Mouse (Mus musculus) spleen, adult 2 months (tissue): Measurements from ENCODE around the gene Stard3. TPM values are rescaled to one million over a fixed set of nuclear protein-coding genes. Genes with fewer than 3 reads are reported as not detected.

Experiments
- DNase-seq, 2 experiments: peaks; one replicate each; pipeline versions ENCODE4 v3.0.0 to v3.0.0-alpha.2; 2012 to 2021; ENCODE audit warnings: low spot score in 2 of 2, low read depth in 1 of 2
- H3K27ac ChIP-seq: fragments of 200-500 bp; 2 replicates; pipeline ENCODE4 v1.5.1; 2012; ENCODE audit warnings: low read length, inconsistent platforms; ENCODE audit not compliant: insufficient read depth
- H3K27me3 ChIP-seq: fragments of 200-500 bp; 2 replicates; pipeline ENCODE4 v1.6.1; 2012; ENCODE audit warnings: mild to moderate bottlenecking, moderate library complexity, low read length, inconsistent platforms; ENCODE audit not compliant: control insufficient read depth, insufficient read depth
- H3K36me3 ChIP-seq: fragments of 200-500 bp; 2 replicates; pipeline ENCODE4 v1.6.1; 2012; ENCODE audit warnings: mild to moderate bottlenecking, low read length, inconsistent platforms; ENCODE audit not compliant: control insufficient read depth, insufficient read depth
- H3K4me1 ChIP-seq: fragments of 200-500 bp; 2 replicates; pipeline ENCODE4 v1.6.1; 2011; ENCODE audit warnings: inconsistent platforms; ENCODE audit not compliant: control insufficient read depth, insufficient read depth, insufficient read length
- H3K4me3 ChIP-seq: fragments of 200-500 bp; 2 replicates; pipeline ENCODE4 v1.5.1; 2011; ENCODE audit warnings: mild to moderate bottlenecking, inconsistent platforms; ENCODE audit not compliant: insufficient read depth, insufficient read length; ENCODE audit errors: extremely low read depth
- CTCF ChIP-seq: fragments of 200-500 bp; IDR thresholded peaks from 2 replicates; pipeline ENCODE4 v1.5.1; 2011; ENCODE audit warnings: mild to moderate bottlenecking, inconsistent platforms; ENCODE audit not compliant: insufficient read depth, insufficient read length, insufficient replicate concordance; ENCODE audit errors: extremely low read depth
- POLR2A ChIP-seq: fragments of 200-500 bp; IDR thresholded peaks from 2 replicates; pipeline ENCODE4 v1.6.1; 2011; ENCODE audit warnings: low read depth, low read length, inconsistent platforms
- WGBS: fragments of 180-500 bp; shearing (Covaris S2); methylation state at CpG from one replicate; pipeline ENCODE4 v1.1.7; 2018; 5-methylcytosine and 5-hydroxymethylcytosine counted together
- polyA plus RNA-seq: library from polyadenylated mRNA; depleted of rRNA; stranded (reverse); fragments of >200 nt; gene quantifications from 2 replicates; pipeline ENCODE4 v1.2.3, GENCODE M21; 2012

Stard3 gene
- polyA plus RNA-seq, 1 experiment: 70.7 TPM

DNA sequence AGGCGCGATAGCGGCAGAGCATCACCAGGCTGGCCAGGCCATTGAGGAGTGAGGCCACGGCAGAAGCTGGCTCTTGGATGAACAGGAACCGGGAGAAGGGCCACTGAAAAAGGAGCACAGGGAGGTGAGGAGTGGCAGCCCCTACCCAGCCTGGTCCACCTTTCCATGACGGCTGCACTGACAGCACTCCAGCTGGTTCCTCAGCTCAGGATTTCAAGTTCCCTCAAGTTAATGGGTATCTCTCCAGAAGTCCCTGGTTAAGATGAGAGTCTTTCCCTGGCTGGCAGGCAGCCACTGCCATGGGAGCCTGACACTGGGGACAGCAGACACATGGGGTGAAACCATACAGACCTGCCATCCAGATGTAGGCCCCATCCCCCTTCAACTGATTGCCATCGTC is 39.8 kb downstream of the Stard3 start:
- H3K36me3 ChIP-seq: no peaks in the 10 kb centered on the region
- no peaks in the 10 kb centered on the region for H3K27me3 ChIP-seq
- 97% methylated on average over 7 of the region's 7 CpGs for WGBS
- peaks cover 3% of the 10 kb centered on the region; the same call in 1 of the 2 replicates for H3K4me1 ChIP-seq
- DNase-seq: no peak
- no peak for TF ChIP-seq CTCF
- TF ChIP-seq POLR2A: no peak
- no peak overlapping the region for H3K4me3 ChIP-seq
- H3K27ac ChIP-seq: no peak overlapping the region

DNA sequence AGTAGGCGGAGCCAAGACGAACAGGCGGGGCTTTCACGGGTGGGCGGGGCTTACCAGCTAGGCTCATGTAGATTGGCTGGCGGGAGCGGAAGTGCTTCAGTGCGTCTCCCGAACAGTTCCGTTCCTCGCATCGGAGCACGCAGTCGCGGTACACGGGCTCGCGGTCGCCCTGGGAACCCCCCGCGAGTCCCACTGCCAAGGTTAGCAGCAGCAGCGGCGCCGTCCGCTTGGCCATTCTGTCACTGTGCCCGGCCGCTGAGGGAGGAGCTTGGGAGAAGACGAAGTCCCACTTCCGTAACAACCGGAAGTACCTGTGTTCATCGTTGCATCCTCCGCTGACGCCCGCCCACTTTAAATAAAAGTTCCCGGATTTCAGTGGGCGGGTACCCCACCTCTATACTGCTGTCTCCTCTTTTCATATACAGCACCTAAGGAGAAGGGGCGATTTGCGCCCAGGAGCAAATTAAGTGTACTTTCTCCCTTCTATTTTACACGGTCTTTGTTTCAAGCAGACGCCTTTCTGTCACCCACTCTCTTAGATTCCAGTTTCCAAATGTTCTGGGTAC is 42.1 kb downstream of the Stard3 start, which contains the start of gene Pgap3:
Gene Pgap3 (minus strand): TSS at position 330 of the 566 bp plus-strand sequence.
- peak; percentile 83 to 84 for DNase-seq
- Histone ChIP-seq H3K27me3 (no peaks in the 10 kb centered on the region), H3K4me1 (peaks cover 3% of the 10 kb centered on the region; the same call in 1 of the 2 replicates), H3K27ac (peak within 1 kb of the TSS; percentile 91), H3K36me3 (no peaks in the 10 kb centered on the region), H3K4me3 (peak within 1 kb of the TSS; percentile 74)
- WGBS: under 1% methylated on average over 40 of the region's 40 CpGs
- TF ChIP-seq POLR2A (peak; percentile 39; the same call in 1 of the 2 replicates), CTCF (no peak)

DNA sequence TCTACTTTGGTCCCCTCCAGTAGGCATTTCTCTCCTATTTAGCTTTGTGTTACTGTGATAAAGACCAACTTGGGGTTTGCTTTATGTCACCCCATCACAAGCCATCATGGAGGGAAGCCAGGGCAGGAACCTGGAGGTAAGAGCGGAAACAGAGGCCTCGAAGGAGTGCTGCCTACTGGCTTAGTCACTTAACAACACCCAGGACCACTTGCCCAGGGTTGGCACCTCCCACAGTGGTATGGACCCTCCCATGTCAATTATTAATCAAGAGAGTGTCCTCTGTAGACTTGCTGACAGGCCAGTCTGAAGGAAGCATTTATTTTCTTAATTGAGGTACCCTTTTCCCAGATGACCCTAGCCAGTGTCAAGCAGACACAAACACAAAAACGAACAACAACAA is 42.6 kb downstream of the Stard3 start:
- TF ChIP-seq CTCF: no peak
- TF ChIP-seq POLR2A: no peak
- no peaks in the 10 kb centered on the region for H3K36me3 ChIP-seq
- peaks cover 3% of the 10 kb centered on the region; the same call in 1 of the 2 replicates for H3K4me1 ChIP-seq
- 62% methylated on average over 3 of the region's 3 CpGs for WGBS
- 0 out of 2 replicates have a peak overlapping the region, but pooled peaks have one; percentile 10 for H3K4me3 ChIP-seq
- no peaks in the 10 kb centered on the region for H3K27me3 ChIP-seq
- peak overlapping the region; percentile 91 for H3K27ac ChIP-seq
- no peak for DNase-seq

DNA sequence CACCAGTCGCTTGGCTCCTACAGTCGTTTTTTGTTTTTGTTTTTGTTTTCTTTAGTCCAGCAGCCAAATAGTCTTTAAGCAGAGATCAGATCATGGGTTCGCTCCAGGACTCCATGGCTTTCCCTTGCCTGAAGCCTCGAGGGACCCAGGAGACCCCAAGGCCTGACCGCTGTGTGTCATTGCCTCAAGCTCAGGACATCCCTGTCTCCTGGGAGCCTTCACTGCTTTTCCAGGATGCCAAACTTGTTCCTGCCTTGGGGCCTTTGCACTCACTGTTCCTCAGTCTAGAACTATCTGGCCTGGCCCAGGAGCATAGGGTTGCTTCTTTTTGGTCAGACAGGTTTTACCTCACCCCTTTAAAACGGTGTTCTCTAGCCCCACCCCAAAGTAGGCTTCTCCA is 48.5 kb downstream of the Stard3 start:
- no peak for DNase-seq
- Histone ChIP-seq H3K27me3 (peaks cover 2% of the 10 kb centered on the region; the same call in 1 of the 2 replicates), H3K4me3 (no peak overlapping the region), H3K4me1 (no peaks in the 10 kb centered on the region), H3K27ac (no peak overlapping the region), H3K36me3 (no peaks in the 10 kb centered on the region)
- TF ChIP-seq CTCF (no peak), POLR2A (no peak)
- 84% methylated on average over 6 of the region's 6 CpGs for WGBS

DNA sequence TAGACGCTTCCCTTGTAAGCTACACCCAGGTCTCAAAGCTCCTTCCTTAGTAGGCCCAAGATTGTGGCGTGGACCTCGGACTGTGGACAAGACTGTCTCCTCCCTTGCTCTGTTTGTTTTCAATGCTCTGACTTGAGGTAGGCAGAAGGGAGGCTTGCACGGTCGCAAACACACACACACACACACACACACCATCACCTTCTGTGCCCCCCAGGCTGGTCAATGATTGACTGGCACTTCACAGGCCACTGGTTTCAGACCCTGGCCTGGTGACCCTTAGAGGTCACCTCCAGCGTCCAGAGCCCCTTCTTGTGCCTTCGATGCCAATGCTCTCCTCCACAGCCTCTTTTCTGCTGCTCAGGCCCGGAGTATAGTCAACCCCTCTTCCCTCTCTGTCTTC is 50.7 kb downstream of the Stard3 start:
- Histone ChIP-seq H3K27me3 (peaks cover 17% of the 10 kb centered on the region), H3K36me3 (no peaks in the 10 kb centered on the region), H3K4me1 (peaks cover 6% of the 10 kb centered on the region; the same call in 1 of the 2 replicates), H3K4me3 (no peak overlapping the region), H3K27ac (no peak overlapping the region)
- TF ChIP-seq CTCF (no peak), POLR2A (no peak)
- DNase-seq: no peak
- WGBS: 74% methylated on average over 8 of the region's 8 CpGs

DNA sequence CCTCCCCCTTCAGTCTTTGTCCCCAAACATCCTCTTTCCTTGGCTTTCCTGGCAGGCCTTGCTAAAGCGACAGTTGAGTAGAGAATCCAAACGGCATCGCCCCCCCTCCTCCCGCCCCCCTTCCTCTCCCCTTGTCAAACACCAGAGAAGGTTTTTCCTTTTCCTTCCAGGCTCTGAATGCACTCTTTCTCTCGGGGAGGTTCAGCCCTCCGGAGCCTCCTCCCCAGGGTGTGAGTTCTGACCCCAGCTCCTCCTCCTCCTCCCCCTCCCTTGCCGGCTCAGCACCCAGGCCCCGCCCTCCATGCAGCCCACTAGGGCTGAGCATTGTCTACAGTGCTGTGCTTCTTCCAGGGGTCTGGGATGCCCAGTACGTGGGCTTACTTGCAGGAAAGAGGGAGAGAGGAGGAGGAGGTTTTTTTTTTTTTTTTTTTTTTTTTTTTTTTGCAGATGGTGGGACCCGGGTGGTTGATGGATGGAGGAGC is 51.2 kb downstream of the Stard3 start:
- H3K4me1 ChIP-seq: peaks cover 6% of the 10 kb centered on the region; the same call in 1 of the 2 replicates
- no peaks in the 10 kb centered on the region for H3K36me3 ChIP-seq
- WGBS: 12% methylated on average over 9 of the region's 10 CpGs
- peaks cover 17% of the 10 kb centered on the region for H3K27me3 ChIP-seq
- H3K27ac ChIP-seq: no peak overlapping the region
- no peak overlapping the region for H3K4me3 ChIP-seq
- TF ChIP-seq POLR2A: no peak
- TF ChIP-seq CTCF: no peak
- DNase-seq: no peak

DNA sequence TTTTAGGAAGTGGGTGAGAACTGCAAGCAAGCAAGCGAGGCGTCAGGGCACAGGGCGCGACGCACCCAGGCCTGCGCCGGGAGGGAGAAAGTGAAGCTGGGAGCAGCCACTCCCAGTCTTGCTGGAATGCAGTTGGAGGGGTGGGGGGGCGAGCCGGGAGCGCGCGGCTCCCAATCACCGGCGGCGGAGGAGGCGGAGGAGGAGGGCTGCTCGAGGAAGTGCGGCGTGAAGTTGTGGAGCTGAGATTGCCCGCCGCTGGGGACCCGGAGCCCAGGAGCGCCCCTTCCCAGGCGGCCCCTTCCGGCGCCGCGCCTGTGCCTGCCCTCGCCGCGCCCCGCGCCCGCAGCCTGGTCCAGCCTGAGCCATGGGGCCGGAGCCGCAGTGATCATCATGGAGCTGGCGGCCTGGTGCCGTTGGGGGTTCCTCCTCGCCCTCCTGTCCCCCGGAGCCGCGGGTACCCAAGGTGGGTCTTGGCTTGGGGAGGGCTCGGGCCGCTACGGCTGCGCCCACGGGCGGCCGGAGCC is 54.2 kb downstream of the Stard3 start, which contains the start of gene Erbb2:
Gene Erbb2 (plus strand): TSS at position 198 of the 524 bp plus-strand sequence.
- peak within 1 kb of the TSS; percentile 49 for H3K4me3 ChIP-seq
- peak within 1 kb of the TSS; percentile 41; the same call in 1 of the 2 replicates for H3K27ac ChIP-seq
- DNase-seq: no peak
- peaks cover 17% of the 10 kb centered on the region for H3K27me3 ChIP-seq
- 3% methylated on average over 32 of the region's 49 CpGs for whole genome bisulfite sequencing
- TF ChIP-seq CTCF (no peak), POLR2A (no peak)
- peaks cover 6% of the 10 kb centered on the region; the same call in 1 of the 2 replicates for H3K4me1 ChIP-seq
- no peaks in the 10 kb centered on the region for H3K36me3 ChIP-seq
